Mouse (Mus musculus): ENCODE results near the gene Plb1. TPM values are rescaled to one million over a fixed set of nuclear protein-coding genes. Genes with fewer than 3 reads are reported as not detected.

The Plb1 gene
- 0.09 TPM in 1 of 2 replicates, not detected in the other for polyA plus RNA-seq (2014; fragmentation: Nextera tagmentation; extraction: Ambion mirVana)

DNA sequence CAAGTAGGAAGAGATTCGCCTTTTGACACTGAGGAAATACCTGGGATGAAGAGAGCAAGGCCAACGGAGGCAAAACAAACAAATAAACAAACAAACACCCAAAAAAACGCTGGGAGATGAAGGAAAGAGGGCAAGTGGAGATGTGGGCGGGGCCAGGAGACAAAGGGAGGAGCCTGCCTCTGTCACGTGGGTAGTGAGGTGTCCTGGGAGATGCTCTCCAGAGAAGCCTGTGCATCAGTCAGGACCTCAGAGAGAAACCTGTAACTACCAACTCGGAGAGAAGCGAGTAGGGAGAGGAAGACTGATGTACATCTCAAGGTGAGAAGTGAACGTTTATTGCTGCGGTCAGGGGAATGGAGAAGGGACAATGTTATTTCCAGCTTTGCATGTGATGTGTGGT lies at the start of gene Plb1:
Gene Plb1 (plus strand): TSS at position 235 of the 400 bp plus-strand sequence.
- no peak within 1 kb of the TSS for H3K4me2 ChIP-seq (ENCODE audit: low read length)
- no peaks in the 10 kb centered on the region for H3K9me3 ChIP-seq (replicated peaks; ENCODE audit: control insufficient read depth, low read length)
- no peaks in the 10 kb centered on the region for H3K4me1 ChIP-seq (ENCODE audit: control insufficient read depth, insufficient read depth, low read length)
- no peak within 1 kb of the TSS for H3K27ac ChIP-seq (ENCODE audit: low read depth, low read length)
- H3K36me3 ChIP-seq (ENCODE audit: control insufficient read depth, insufficient read depth, low read length) = no peaks in the 10 kb centered on the region
- ATAC-seq (no peak), DNase-seq (ENCODE audit: low spot score) (no peak)
- 77% methylated on average over 9 of the region's 9 CpGs for WGBS
- no peak within 1 kb of the TSS for H3K9ac ChIP-seq (ENCODE audit: low read length)
- H3K27me3 ChIP-seq (replicated peaks; ENCODE audit: control insufficient read depth, insufficient read depth, low read length) = no peaks in the 10 kb centered on the region
- H3K4me3 ChIP-seq (ENCODE audit: low read depth, low read length) = no peak within 1 kb of the TSS

DNA sequence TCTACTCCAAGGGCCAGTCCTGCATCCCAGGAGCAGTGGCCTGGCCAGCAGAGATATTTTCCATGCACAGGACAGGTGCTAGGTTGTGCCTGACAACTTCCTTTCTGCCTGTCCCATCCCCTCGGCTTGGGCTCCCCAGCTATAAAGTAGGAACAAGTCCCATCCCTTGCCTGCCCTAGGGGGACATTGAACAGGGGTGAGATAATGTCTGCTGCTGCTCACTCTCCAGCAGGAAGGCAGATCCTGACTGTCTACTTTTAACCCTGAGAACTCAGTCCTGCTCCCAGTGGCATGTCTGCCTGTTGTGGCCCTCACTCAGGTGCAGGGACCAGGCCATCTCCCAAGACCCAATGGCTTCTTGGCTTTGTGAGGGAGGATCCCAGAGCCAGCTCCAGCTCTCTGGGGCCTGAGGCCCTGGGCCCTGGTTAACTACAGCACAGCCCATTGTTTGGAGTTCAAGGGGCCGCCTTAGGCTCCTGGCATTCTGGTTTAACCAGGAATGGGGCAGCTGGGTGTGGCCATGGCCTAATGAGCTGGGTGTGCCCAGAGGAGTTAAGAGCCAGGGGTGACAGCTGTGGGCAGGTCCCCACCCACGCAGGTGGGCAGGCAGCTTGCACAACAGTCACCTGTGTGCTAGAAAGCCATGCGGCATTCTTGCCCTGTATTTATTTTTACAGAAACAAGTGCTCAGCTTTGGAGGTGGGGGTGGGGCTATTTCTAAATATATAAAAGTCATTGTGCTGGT lies 49.5 kb upstream of the Plb1 start:
- no peaks in the 10 kb centered on the region for H3K36me3 ChIP-seq (ENCODE audit: control insufficient read depth, insufficient read depth, low read length)
- DNase-seq (ENCODE audit: low spot score) = no peak
- no peak overlapping the region for H3K9ac ChIP-seq (ENCODE audit: low read length)
- no peaks in the 10 kb centered on the region for H3K27me3 ChIP-seq (replicated peaks; ENCODE audit: control insufficient read depth, insufficient read depth, low read length)
- H3K4me3 ChIP-seq (ENCODE audit: low read depth, low read length) = no peak overlapping the region
- no peak overlapping the region for H3K27ac ChIP-seq (ENCODE audit: low read depth, low read length)
- no peaks in the 10 kb centered on the region for H3K4me1 ChIP-seq (ENCODE audit: control insufficient read depth, insufficient read depth, low read length)
- ATAC-seq = no peak
- no peaks in the 10 kb centered on the region for H3K9me3 ChIP-seq (replicated peaks; ENCODE audit: control insufficient read depth, low read length)
- 75% methylated on average over 4 of the region's 4 CpGs for WGBS
- no peak overlapping the region for H3K4me2 ChIP-seq (ENCODE audit: low read length)

- no peak overlapping the region for H3K4me2 ChIP-seq (ENCODE audit: low read length)
- DNase-seq (ENCODE audit: low spot score) (no peak), ATAC-seq (no peak)
- no peaks in the 10 kb centered on the region for H3K9me3 ChIP-seq (replicated peaks; ENCODE audit: control insufficient read depth, low read length)
- H3K27me3 ChIP-seq (replicated peaks; ENCODE audit: control insufficient read depth, insufficient read depth, low read length) = no peaks in the 10 kb centered on the region
- WGBS = 51% methylated on average over 11 of the region's 11 CpGs
- no peaks in the 10 kb centered on the region for H3K4me1 ChIP-seq (ENCODE audit: control insufficient read depth, insufficient read depth, low read length)
- no peaks in the 10 kb centered on the region for H3K36me3 ChIP-seq (ENCODE audit: control insufficient read depth, insufficient read depth, low read length)
- H3K4me3 ChIP-seq (ENCODE audit: low read depth, low read length) = no peak overlapping the region
- H3K27ac ChIP-seq (ENCODE audit: low read depth, low read length) = no peak overlapping the region
- no peak overlapping the region for H3K9ac ChIP-seq (ENCODE audit: low read length)
Observed at GRCm38 (mm10) chr5:32187717-32188116, 44.8 kb upstream of the Plb1 start.

DNA sequence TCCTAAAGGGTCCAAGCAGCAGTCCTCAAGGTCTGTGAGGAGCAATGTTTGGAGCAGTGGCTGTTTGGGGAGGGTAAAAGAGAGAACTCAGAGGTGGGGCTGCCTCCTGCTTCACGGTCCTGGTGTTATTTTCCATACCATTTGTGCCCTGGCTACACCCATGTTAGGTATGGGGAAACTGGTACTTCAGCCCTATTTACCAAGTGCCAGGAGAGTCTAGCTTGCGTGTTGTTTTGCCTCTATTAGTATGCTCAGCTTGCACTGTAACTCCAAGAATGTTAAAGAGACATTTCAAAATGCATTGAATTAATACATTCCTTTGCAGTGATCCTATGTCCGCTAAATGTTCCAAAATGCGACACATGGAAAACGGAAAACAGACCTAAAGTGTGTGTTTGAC lies 41.2 kb upstream of the Plb1 start:
- Histone ChIP-seq H3K9ac (ENCODE audit: low read length) (no peak overlapping the region), H3K27ac (ENCODE audit: low read depth, low read length) (no peak overlapping the region), H3K9me3 (replicated peaks; ENCODE audit: control insufficient read depth, low read length) (no peaks in the 10 kb centered on the region), H3K4me1 (ENCODE audit: control insufficient read depth, insufficient read depth, low read length) (no peaks in the 10 kb centered on the region), H3K4me2 (ENCODE audit: low read length) (no peak overlapping the region), H3K27me3 (replicated peaks; ENCODE audit: control insufficient read depth, insufficient read depth, low read length) (no peaks in the 10 kb centered on the region), H3K4me3 (ENCODE audit: low read depth, low read length) (no peak overlapping the region), H3K36me3 (ENCODE audit: control insufficient read depth, insufficient read depth, low read length) (no peaks in the 10 kb centered on the region)
- DNase-seq (ENCODE audit: low spot score) (no peak), ATAC-seq (no peak)
- WGBS = 79% methylated on average over 5 of the region's 5 CpGs

- 88% methylated on average over 16 of the region's 16 CpGs for WGBS
- H3K4me1 ChIP-seq (ENCODE audit: control insufficient read depth, insufficient read depth, low read length) = no peaks in the 10 kb centered on the region
- H3K27ac ChIP-seq (ENCODE audit: low read depth, low read length) = no peak overlapping the region
- H3K9me3 ChIP-seq (replicated peaks; ENCODE audit: control insufficient read depth, low read length) = no peaks in the 10 kb centered on the region
- no peak overlapping the region for H3K4me2 ChIP-seq (ENCODE audit: low read length)
- DNase-seq (ENCODE audit: low spot score) (no peak), ATAC-seq (no peak)
- H3K4me3 ChIP-seq (ENCODE audit: low read depth, low read length) = no peak overlapping the region
- H3K36me3 ChIP-seq (ENCODE audit: control insufficient read depth, insufficient read depth, low read length) = no peaks in the 10 kb centered on the region
- no peaks in the 10 kb centered on the region for H3K27me3 ChIP-seq (replicated peaks; ENCODE audit: control insufficient read depth, insufficient read depth, low read length)
- no peak overlapping the region for H3K9ac ChIP-seq (ENCODE audit: low read length)
Observed at GRCm38 (mm10) chr5:32192016-32192845, 40.3 kb upstream of the Plb1 start.

- no peak overlapping the region for H3K9ac ChIP-seq (ENCODE audit: low read length)
- H3K4me2 ChIP-seq (ENCODE audit: low read length) = no peak overlapping the region
- H3K9me3 ChIP-seq (replicated peaks; ENCODE audit: control insufficient read depth, low read length) = no peaks in the 10 kb centered on the region
- no peak for DNase-seq (ENCODE audit: low spot score)
- H3K36me3 ChIP-seq (ENCODE audit: control insufficient read depth, insufficient read depth, low read length) = no peaks in the 10 kb centered on the region
- no peaks in the 10 kb centered on the region for H3K27me3 ChIP-seq (replicated peaks; ENCODE audit: control insufficient read depth, insufficient read depth, low read length)
- no peak overlapping the region for H3K4me3 ChIP-seq (ENCODE audit: low read depth, low read length)
- H3K27ac ChIP-seq (ENCODE audit: low read depth, low read length) = no peak overlapping the region
- H3K4me1 ChIP-seq (ENCODE audit: control insufficient read depth, insufficient read depth, low read length) = no peaks in the 10 kb centered on the region
- WGBS = 83% methylated on average over 4 of the region's 4 CpGs
- ATAC-seq = no peak
Observed at GRCm38 (mm10) chr5:32194236-32194635, 38.3 kb upstream of the Plb1 start.

GRCm38 (mm10) chr5:32195857-32196609 lies 36.5 kb upstream of the Plb1 start:
- Histone ChIP-seq H3K9me3 (replicated peaks; ENCODE audit: control insufficient read depth, low read length) (no peaks in the 10 kb centered on the region), H3K9ac (ENCODE audit: low read length) (no peak overlapping the region), H3K4me1 (ENCODE audit: control insufficient read depth, insufficient read depth, low read length) (no peaks in the 10 kb centered on the region), H3K27me3 (replicated peaks; ENCODE audit: control insufficient read depth, insufficient read depth, low read length) (no peaks in the 10 kb centered on the region), H3K4me2 (ENCODE audit: low read length) (no peak overlapping the region), H3K27ac (ENCODE audit: low read depth, low read length) (no peak overlapping the region), H3K4me3 (ENCODE audit: low read depth, low read length) (no peak overlapping the region), H3K36me3 (ENCODE audit: control insufficient read depth, insufficient read depth, low read length) (no peaks in the 10 kb centered on the region)
- DNase-seq (ENCODE audit: low spot score) (no peak), ATAC-seq (no peak)
- 63% methylated on average over 12 of the region's 12 CpGs for WGBS

DNA sequence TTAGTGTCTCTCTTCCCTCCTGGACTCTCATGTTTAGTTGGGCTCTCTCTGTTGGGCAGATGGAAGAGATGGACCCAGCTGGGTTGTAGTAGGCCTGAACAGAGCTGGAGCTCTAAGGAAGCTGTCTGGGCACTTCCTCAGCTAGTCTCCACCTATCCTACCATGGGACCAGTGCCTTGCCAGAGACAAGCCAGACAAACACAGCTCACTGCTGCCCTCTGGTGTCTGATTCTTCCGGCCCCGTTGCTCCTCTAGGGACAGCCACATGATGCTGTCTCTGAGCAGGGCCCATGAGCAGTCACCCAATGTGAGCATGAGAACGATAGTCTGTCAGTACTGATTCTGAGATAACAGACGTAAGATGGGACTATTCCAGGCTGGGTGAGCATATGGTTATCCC lies 34.8 kb upstream of the Plb1 start:
- no peaks in the 10 kb centered on the region for H3K4me1 ChIP-seq (ENCODE audit: control insufficient read depth, insufficient read depth, low read length)
- H3K9ac ChIP-seq (ENCODE audit: low read length) = no peak overlapping the region
- H3K27ac ChIP-seq (ENCODE audit: low read depth, low read length) = no peak overlapping the region
- peak; percentile 72 for ATAC-seq
- 8% methylated on average over 4 of the region's 4 CpGs for WGBS
- H3K4me2 ChIP-seq (ENCODE audit: low read length) = no peak overlapping the region
- peak; percentile 85 for DNase-seq (ENCODE audit: low spot score)
- H3K9me3 ChIP-seq (replicated peaks; ENCODE audit: control insufficient read depth, low read length) = no peaks in the 10 kb centered on the region
- H3K27me3 ChIP-seq (replicated peaks; ENCODE audit: control insufficient read depth, insufficient read depth, low read length) = no peaks in the 10 kb centered on the region
- no peaks in the 10 kb centered on the region for H3K36me3 ChIP-seq (ENCODE audit: control insufficient read depth, insufficient read depth, low read length)
- H3K4me3 ChIP-seq (ENCODE audit: low read depth, low read length) = no peak overlapping the region

Data from forebrain, embryonic 14.5 days (tissue).